In the genomic region with DNA sequence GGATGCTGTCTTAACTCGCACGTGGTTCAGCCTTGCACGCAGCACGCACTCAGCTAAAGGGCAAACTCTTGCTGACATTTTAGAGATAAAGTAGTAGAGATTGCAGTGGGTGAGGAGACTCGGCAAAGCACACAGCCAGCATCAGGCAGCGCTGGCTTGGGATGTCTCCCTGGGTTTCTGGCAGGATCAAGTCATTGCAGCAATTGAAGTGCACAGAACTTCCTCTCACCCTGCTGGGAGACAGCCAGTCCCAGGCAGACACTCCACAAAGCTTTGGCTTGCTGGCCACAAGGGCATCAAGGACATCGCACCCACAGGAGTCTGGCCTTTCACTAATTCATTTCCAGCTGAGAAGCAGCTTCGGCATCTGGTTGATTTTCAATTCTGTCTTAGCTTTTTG, we compare ENCODE assay signal across 11 mouse cellular contexts. TPM values are rescaled to one million over a fixed set of nuclear protein-coding genes. Genes with fewer than 3 reads are reported as not detected.
A peak's percentile ranks its signal among the peaks of the same experiment; 100 is the strongest.
DNase-seq lines count a peak whose midpoint lies in the region; ATAC-seq lines count a peak whose summit lies in the region.
"Had no signal": no experiment of that assay in that cellular context is flagged by ENCODE, and none has a peak within 500 bp of the region (broad histone marks: within the 10 kb centered on the region; RNA-seq: fewer than 3 reads in every experiment).

No protein-coding gene starts in this region.

- WGBS in neural tube, embryonic 15.5 days: 68% methylated on average over 8 of the region's 8 CpGs

- H3K27ac ChIP-seq in neural tube, embryonic 15.5 days (replicated peaks): no peak overlapping the region
- H3K27ac ChIP-seq: embryonic facial prominence, embryonic 12.5 days; lung, embryonic 15.5 days had no signal

- no peak overlapping the region for H3K4me2 ChIP-seq in neural tube, embryonic 15.5 days
- H3K4me2 ChIP-seq: embryonic facial prominence, embryonic 12.5 days; lung, embryonic 15.5 days had no signal

- intact Hi-C loops in left cerebral cortex, postnatal 36 days (cut with DNase I): no loop called here

- H3K4me1 ChIP-seq in neural tube, embryonic 15.5 days: 0 out of 2 replicates have a peak, but pooled peaks cover 4% of the 10 kb centered on the region

- H3K27me3 ChIP-seq in neural tube, embryonic 15.5 days (replicated peaks): no peaks in the 10 kb centered on the region
- H3K27me3 ChIP-seq: embryonic facial prominence, embryonic 12.5 days; lung, embryonic 15.5 days had no signal

- no peaks in the 10 kb centered on the region for H3K9me3 ChIP-seq in neural tube, embryonic 15.5 days (replicated peaks)
- H3K9me3 ChIP-seq: embryonic facial prominence, embryonic 12.5 days; G1E; lung, embryonic 15.5 days had no signal

- no peaks in the 10 kb centered on the region for H3K36me3 ChIP-seq in neural tube, embryonic 15.5 days
- H3K36me3 ChIP-seq: embryonic facial prominence, embryonic 12.5 days; G1E; lung, embryonic 15.5 days had no signal

- no peak for ATAC-seq in neural tube, embryonic 15.5 days (ENCODE audit: low FRiP score)

- H3K9ac ChIP-seq in neural tube, embryonic 15.5 days (replicated peaks): no peak overlapping the region
- H3K9ac ChIP-seq: embryonic facial prominence, embryonic 12.5 days; lung, embryonic 15.5 days had no signal

- peak; percentile 6 for DNase-seq in layer of hippocampus, adult 11-12 months (ENCODE audit: low spot score)
- no peak for DNase-seq in layer of hippocampus, postnatal 25 days (ENCODE audit: extremely low spot score in 1 of 2, low spot score in 1 of 2)
- peak; percentile 42 for DNase-seq in adrenal gland, postnatal 25 days
- DNase-seq in heart, adult 18-20 months: peak; percentile 78 to 87
- peak; percentile 23 to 28 for DNase-seq in left cerebral cortex, postnatal 36 days (ENCODE audit: low spot score in 2 of 2)
- DNase-seq in embryo, embryonic 11 days: no peak
- no peak for DNase-seq in frontal cortex, adult 2 months (ENCODE audit: extremely low spot score in 1 of 2, low spot score in 1 of 2)

- H3K4me3 ChIP-seq in neural tube, embryonic 15.5 days (replicated peaks): no peak overlapping the region
- H3K4me3 ChIP-seq: embryonic facial prominence, embryonic 12.5 days; lung, embryonic 15.5 days had no signal

RNA-seq across cellular contexts. Expression of a gene that starts 27.3 kb away (rescaled TPM):
- not detected for total RNA-seq in layer of hippocampus, postnatal 25 days (2021)
- total RNA-seq in adrenal gland, postnatal 25 days (2021): not detected in 2 replicates
- not detected for total RNA-seq in heart, adult 18-20 months (2021)
- total RNA-seq in left cerebral cortex, postnatal 36 days (2021): not detected
- polyA plus RNA-seq in frontal cortex, adult 2 months (2012; rRNA removed): not detected in 2 replicates
- polyA plus RNA-seq in neural tube, embryonic 15.5 days (2015; fragmentation: Nextera tagmentation; extraction: Ambion mirVana): not detected in 2 replicates
- polyA plus RNA-seq: embryonic facial prominence, embryonic 12.5 days; G1E; lung, embryonic 15.5 days had no signal

Comparison
In these comparisons a context has a peak if more than half of its experiments do, and no peak if none do; other contexts are left out.
1. DNase-seq: peak in layer of hippocampus, adult 11-12 months (single experiment), adrenal gland, postnatal 25 days (single experiment), heart, adult 18-20 months (2 of 2) and left cerebral cortex, postnatal 36 days (2 of 2); none in layer of hippocampus, postnatal 25 days (0 of 2), embryo, embryonic 11 days (single experiment) and frontal cortex, adult 2 months (0 of 2).